Mouse (Mus musculus) layer of hippocampus, adult 2 months (tissue): ENCODE data around the gene Fscn2. TPM values are rescaled to one million over a fixed set of nuclear protein-coding genes. Genes with fewer than 3 reads are reported as not detected.
A peak's percentile ranks its signal among the peaks of the same experiment; 100 is the strongest.

Experiments used
- DNase-seq, 2 experiments: peaks; one replicate each; pipeline ENCODE4 v3.0.0; 2022; ENCODE audit warnings: low spot score in 2 of 2
- H3K27ac ChIP-seq: fragments of 200-600 bp; 2 replicates; pipeline ENCODE4 v1.8.1; 2022
- H3K4me3 ChIP-seq: fragments of 200-600 bp; 2 replicates; pipeline ENCODE4 v1.8.1; 2022; ENCODE audit warnings: mild to moderate bottlenecking
- CTCF ChIP-seq: fragments of 200-600 bp; conservative IDR thresholded peaks from 2 replicates; pipeline ENCODE4 v1.8.1; 2022; ENCODE audit warnings: antibody characterized with exemption, mild to moderate bottlenecking, moderate library complexity
- total RNA-seq, 2 experiments: library from RNA; stranded (reverse); gene quantifications; 2 replicates each; pipeline ENCODE4 v1.2.3; 2021

Gene Fscn2
- total RNA-seq, 2 experiments from 2014 or later: 0.69 to 1.1 TPM

DNA sequence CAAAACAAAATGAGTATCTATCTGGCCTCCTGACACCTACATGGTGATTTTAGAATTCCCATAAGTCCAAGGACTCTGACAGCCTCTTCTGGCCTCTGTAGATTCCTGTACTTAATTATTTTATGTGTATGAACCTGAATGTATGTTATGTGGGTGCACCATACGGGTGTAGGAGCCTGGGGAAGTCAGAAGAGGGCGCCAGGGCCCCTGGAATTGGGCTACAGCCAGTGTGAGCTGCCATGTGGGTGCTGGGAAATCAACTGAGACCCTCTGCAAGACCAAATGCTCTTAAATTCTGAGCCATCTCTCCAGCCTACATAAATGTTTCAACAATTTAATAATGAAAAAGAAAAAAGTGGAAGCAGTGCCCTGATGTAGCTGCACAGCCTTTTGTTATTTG lies 23.9 kb upstream of the Fscn2 start:
- DNase-seq: no peak
- no peak overlapping the region for H3K27ac ChIP-seq
- 0 out of 2 replicates have a peak, but pooled peaks have one; percentile 5 for TF ChIP-seq CTCF
- H3K4me3 ChIP-seq: no peak overlapping the region

DNA sequence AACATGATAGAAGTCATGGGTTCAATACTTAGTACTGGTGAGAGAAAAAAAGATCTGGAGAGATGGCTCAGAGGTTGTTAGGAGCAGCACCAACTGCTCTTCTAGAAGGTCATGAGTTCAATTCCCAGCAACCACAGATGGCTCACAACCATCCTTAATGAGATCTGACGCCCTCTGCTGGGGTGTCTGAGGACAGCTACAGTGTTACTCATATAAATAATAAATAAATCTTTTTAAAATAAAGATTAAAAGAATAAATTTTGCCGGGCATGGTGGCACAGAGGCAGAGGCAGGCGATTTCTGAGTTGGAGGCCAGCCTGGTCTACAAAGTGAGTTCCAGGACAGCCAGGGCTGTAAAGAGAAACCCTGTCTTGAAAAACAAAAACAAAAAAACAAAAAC lies 22.5 kb upstream of the Fscn2 start:
- Histone ChIP-seq H3K27ac (no peak overlapping the region), H3K4me3 (no peak overlapping the region)
- TF ChIP-seq CTCF: peak; percentile 34
- no peak for DNase-seq

GRCm38 (mm10) chr11:120339978-120340513 lies 21.3 kb upstream of the Fscn2 start:
- Histone ChIP-seq H3K27ac (no peak overlapping the region), H3K4me3 (no peak overlapping the region)
- no peak for TF ChIP-seq CTCF
- no peak for DNase-seq

DNA sequence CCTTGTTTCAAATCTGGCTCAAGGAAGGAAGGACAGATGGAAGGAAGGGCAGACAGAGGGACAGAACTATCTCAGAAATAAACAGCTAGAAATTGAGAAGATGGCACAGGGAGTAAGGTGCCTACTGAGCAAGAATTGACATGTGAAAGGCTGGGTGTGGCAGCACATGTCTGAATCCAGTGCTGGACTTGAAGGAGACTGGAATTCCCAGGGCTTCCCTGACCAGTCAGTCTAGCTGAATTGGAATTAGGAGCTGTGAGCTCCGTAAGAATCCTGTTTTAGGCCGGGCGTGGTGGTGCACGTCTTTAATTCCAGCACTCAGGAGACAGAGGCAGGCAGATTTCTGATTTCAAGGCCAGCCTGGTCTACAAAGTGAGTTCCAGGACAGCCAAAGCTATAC lies 19.7 kb upstream of the Fscn2 start:
- Histone ChIP-seq H3K27ac (no peak overlapping the region), H3K4me3 (no peak overlapping the region)
- no peak for TF ChIP-seq CTCF
- no peak for DNase-seq

DNA sequence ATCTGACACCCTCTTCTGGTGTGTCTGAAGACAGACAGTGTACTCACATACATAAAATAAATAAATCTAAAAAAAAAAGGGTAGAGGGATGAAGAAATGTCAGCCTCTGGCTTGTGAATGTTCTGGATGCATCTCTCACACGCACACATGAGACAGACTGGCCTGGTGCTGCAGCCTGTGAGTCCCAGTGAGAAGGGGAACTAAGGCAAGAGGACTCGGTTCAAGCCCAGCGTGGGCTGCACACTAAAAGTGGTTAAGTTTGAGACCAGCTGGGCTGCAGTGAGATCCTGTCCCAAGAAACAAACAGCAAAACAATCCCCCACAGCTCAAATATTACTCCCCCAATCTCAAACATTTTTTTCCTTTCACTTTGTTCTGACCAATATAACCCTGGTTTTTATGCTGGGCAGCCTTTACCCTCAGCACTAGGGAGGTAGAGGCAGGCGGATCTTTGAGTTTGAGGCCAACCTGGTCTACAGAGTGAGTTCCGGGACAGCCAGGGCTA lies 18.6 kb upstream of the Fscn2 start:
- DNase-seq: peak in 1 of 2 experiments; percentile 1
- 0 out of 2 replicates have a peak, but pooled peaks have one; percentile 4 for TF ChIP-seq CTCF
- no peak overlapping the region for H3K27ac ChIP-seq
- H3K4me3 ChIP-seq: no peak overlapping the region

DNA sequence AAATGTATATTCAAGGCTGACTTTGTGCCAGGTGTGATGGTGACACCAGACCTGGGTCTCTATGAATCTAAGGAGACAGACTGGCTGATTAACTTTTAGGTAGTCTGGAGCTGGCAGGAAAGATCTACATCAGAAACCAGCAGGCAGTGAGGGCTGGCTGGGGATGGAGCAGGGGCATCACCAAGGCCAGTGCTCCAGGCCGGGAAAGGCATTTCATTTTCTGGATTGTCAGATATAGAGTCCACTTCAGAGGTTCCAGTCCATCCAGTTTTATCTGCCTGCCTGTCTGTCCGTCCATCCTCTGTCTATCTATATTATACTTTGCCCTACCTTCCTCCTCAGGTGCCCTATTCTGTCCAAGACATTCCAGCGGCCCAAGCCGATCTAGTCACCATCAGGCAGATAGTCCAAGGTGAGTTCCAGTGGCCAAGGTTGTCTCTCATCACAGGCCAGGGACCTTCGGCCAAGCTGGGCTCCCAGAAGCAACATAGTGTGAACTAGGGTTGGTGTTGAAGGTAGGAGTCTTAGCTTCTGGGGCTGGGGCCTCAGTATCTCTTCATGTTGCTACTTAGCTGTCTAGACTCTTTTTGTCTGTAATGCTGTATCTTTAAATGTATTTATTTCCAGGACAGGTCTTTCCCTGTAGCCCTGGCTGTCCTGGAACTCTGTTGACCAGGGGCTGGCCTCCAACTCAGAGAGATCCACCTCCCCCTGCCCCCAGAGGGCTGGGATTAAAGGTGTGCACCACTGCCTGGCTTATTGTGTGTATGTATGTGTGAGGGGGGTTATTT lies 17.6 kb upstream of the Fscn2 start:
- no peak for TF ChIP-seq CTCF
- H3K27ac ChIP-seq: no peak overlapping the region
- no peak overlapping the region for H3K4me3 ChIP-seq
- DNase-seq: peak in 1 of 2 experiments; percentile 8

GRCm38 (mm10) chr11:120344310-120344920 lies 16.9 kb upstream of the Fscn2 start:
- TF ChIP-seq CTCF: no peak
- DNase-seq: peak in 1 of 2 experiments; percentile 8
- Histone ChIP-seq H3K4me3 (no peak overlapping the region), H3K27ac (no peak overlapping the region)

DNA sequence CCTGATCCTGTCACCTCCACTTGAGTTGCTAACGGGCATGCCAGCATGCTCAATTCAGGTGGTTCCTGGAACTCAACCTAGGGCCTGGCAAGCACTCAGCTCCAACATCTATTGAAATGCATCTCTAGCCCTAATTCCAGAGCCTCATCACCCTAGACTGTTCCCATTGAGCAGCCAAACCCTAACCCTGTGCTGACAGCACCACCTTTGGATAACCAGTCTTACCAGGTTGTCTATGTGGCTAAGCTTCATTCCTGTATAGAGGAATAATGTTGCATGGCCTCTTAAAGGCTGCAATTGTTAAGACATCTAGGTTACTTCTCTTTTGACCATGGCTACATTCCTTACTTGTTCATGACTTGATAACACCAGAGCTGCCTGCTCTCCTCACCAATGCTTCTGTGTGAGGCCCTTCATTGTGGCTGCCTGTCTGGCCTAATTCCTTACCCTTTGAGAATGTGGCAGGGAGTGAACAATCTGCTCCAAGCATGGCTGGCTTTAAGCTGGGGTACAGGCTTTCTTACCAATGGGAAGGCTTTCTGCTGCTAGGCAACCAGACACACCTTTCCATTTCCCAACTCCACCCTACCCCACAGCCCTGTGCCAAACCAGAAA lies 16.2 kb upstream of the Fscn2 start:
- TF ChIP-seq CTCF: no peak
- Histone ChIP-seq H3K27ac (peak overlapping the region; percentile 48; the same call in 1 of the 2 replicates), H3K4me3 (peak overlapping the region; percentile 39)
- DNase-seq: no peak

- peak in 1 of 2 experiments; percentile 9 for DNase-seq
- Histone ChIP-seq H3K4me3 (peak overlapping the region; percentile 59), H3K27ac (peak overlapping the region; percentile 53; the same call in 1 of the 2 replicates)
These were observed 14.8 kb upstream of the Fscn2 start for GRCm38 (mm10) chr11:120346383-120347034.

DNA sequence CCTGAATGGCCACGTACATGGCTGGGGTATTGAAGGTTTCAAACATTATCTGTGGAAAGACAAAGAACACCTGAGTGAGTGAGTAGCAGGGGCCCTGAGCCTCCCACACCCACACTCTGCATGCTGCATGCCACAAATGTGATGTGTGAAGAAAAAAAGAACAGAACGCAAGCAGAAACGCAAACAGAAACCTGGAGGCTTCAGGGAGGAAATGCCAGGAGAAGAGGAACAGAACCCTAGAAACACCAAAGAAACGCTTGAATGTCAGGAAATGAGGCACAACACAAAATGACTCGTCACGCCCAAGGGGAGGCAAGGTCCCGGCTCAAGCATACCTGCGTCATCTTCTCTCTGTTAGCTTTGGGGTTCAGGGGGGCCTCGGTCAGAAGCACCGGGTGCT lies 14.0 kb upstream of the Fscn2 start:
- peak overlapping the region; percentile 94 for H3K4me3 ChIP-seq
- peak overlapping the region; percentile 100 for H3K27ac ChIP-seq
- TF ChIP-seq CTCF: no peak
- peak in 1 of 2 experiments; percentile 10 for DNase-seq

DNA sequence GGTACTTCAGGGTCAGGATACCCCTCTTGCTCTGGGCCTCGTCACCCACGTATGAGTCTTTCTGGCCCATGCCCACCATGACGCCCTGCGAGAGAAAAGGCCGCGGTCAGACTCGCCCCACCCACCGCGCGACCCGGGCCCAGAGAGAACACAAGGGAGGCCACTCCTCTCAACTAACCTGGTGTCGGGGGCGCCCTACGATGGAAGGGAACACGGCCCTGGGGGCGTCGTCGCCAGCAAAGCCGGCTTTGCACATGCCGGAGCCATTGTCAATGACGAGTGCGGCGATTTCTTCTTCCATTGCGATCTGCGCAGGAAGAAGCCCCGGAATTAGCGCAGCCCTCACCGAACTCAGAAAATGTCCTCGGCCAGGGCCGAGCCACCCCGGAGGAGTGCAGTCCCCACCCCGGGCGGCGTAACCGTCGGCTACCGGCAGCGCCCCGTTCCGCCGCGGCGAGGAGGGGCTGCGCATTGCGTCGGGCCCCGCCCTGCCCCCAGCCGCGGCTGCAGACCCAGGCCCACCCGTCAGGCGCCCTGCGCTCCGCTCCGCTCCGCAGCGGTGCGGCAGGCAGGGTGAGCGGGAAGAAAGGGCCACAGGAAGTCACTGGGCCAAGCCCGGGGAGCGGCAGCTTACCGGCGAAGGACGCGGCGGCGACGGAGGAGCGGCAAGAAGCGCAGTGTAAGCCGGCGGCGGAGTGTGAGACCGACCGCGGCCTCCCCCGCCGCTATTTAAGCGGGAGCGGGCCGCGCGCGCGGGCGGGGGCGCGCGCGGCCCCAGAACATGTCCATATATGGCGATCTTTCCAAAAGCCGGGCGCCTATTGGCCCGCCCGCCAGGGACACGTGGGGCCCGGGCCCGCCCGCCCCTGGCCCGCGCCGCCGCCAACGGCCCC lies 13.3 kb upstream of the Fscn2 start, which contains the start of gene Actg1:
Gene Actg1 (minus strand): TSS at position 752 of the 893 bp plus-strand sequence.
- H3K27ac ChIP-seq: peak within 1 kb of the TSS; percentile 100
- no peak for TF ChIP-seq CTCF
- H3K4me3 ChIP-seq: peak within 1 kb of the TSS; percentile 99
- peak; percentile 79 to 82 for DNase-seq
